Mouse (Mus musculus) erythroblast, embryonic 14.5 days (primary cell): ENCODE results near the gene Vasn. TPM values are rescaled to one million over a fixed set of nuclear protein-coding genes. Genes with fewer than 3 reads are reported as not detected.

Source experiments
- H3K27me3 ChIP-seq: 2 replicates; pipeline ENCODE4 v1.6.1; 2012; ENCODE audit warnings: inconsistent platforms; ENCODE audit not compliant: control insufficient read depth
- H3K36me3 ChIP-seq: 2 replicates; pipeline ENCODE4 v1.6.1; 2012; ENCODE audit warnings: mild to moderate bottlenecking, inconsistent platforms; ENCODE audit not compliant: control insufficient read depth
- H3K4me1 ChIP-seq: 2 replicates; pipeline ENCODE4 v1.6.1; 2012; ENCODE audit warnings: inconsistent platforms; ENCODE audit not compliant: control insufficient read depth
- H3K4me3 ChIP-seq: replicated peaks from 2 replicates; pipeline ENCODE3; 2012; ENCODE audit warnings: moderate library complexity, mild to moderate bottlenecking, inconsistent platforms
- H3K9me3 ChIP-seq: 2 replicates; pipeline ENCODE4 v1.6.1; 2012; ENCODE audit warnings: low read length, inconsistent platforms, mixed read lengths; ENCODE audit not compliant: control insufficient read depth
- GATA1 ChIP-seq: IDR thresholded peaks from 2 replicates; pipeline ENCODE4 v1.6.1; 2012; ENCODE audit warnings: low read length, inconsistent platforms, mixed read lengths
- TAL1 ChIP-seq: IDR thresholded peaks from 3 replicates; pipeline ENCODE4 v1.6.1; 2012; ENCODE audit warnings: low read length, inconsistent platforms, mixed read lengths
- polyA plus RNA-seq: library from polyadenylated mRNA; stranded (reverse); fragments of >175 nt; gene quantifications from 2 replicates; pipeline ENCODE4 v1.2.3, GENCODE M21; 2012

Gene Vasn
- polyA plus RNA-seq, result 0.01 and 0.19 TPM in 2 replicates

GRCm38 (mm10) chr16:4639831-4640237 is at the start of gene Vasn, which contains the start of gene Dnaja3:
Vasn (plus strand) TSS chr16:4639941.
Dnaja3 (plus strand) TSS chr16:4639989.
- Histone ChIP-seq H3K4me3 (peak within 1 kb of the TSS; percentile 67), H3K4me1 (peaks cover 50% of the 10 kb centered on the region), H3K9me3 (no peaks in the 10 kb centered on the region), H3K27me3 (no peaks in the 10 kb centered on the region), H3K36me3 (peaks cover 17% of the 10 kb centered on the region)
- TF ChIP-seq TAL1 (no peak), GATA1 (no peak)

GRCm38 (mm10) chr16:4590236-4590635 is 49.5 kb upstream of the Vasn start:
- peaks cover 39% of the 10 kb centered on the region for H3K27me3 ChIP-seq
- H3K4me3 ChIP-seq, result no peak overlapping the region
- TF ChIP-seq TAL1 (no peak), GATA1 (no peak)
- H3K9me3 ChIP-seq, result no peaks in the 10 kb centered on the region; the same call in 1 of the 2 replicates
- H3K36me3 ChIP-seq, result no peaks in the 10 kb centered on the region
- H3K4me1 ChIP-seq, result peaks cover 35% of the 10 kb centered on the region

- no peaks in the 10 kb centered on the region for H3K36me3 ChIP-seq
- H3K27me3 ChIP-seq, result peaks cover 63% of the 10 kb centered on the region
- H3K4me3 ChIP-seq, result peak overlapping the region; percentile 47
- peaks cover 11% of the 10 kb centered on the region for H3K4me1 ChIP-seq
- no peak for TF ChIP-seq TAL1
- TF ChIP-seq GATA1, result no peak
- peaks cover 3% of the 10 kb centered on the region; the same call in 1 of the 2 replicates for H3K9me3 ChIP-seq
These were observed 46.5 kb upstream of the Vasn start for GRCm38 (mm10) chr16:4592909-4593875.

- Histone ChIP-seq H3K36me3 (no peaks in the 10 kb centered on the region), H3K9me3 (peaks cover 3% of the 10 kb centered on the region; the same call in 1 of the 2 replicates), H3K27me3 (peaks cover 63% of the 10 kb centered on the region), H3K4me1 (peaks cover 7% of the 10 kb centered on the region), H3K4me3 (peak within 1 kb of the TSS; percentile 53)
- TF ChIP-seq GATA1 (no peak), TAL1 (no peak)
These were observed 45.5 kb upstream of the Vasn start, which contains the start of gene Glis2 for GRCm38 (mm10) chr16:4593971-4594813. Glis2 (plus strand) TSS chr16:4594713.

DNA sequence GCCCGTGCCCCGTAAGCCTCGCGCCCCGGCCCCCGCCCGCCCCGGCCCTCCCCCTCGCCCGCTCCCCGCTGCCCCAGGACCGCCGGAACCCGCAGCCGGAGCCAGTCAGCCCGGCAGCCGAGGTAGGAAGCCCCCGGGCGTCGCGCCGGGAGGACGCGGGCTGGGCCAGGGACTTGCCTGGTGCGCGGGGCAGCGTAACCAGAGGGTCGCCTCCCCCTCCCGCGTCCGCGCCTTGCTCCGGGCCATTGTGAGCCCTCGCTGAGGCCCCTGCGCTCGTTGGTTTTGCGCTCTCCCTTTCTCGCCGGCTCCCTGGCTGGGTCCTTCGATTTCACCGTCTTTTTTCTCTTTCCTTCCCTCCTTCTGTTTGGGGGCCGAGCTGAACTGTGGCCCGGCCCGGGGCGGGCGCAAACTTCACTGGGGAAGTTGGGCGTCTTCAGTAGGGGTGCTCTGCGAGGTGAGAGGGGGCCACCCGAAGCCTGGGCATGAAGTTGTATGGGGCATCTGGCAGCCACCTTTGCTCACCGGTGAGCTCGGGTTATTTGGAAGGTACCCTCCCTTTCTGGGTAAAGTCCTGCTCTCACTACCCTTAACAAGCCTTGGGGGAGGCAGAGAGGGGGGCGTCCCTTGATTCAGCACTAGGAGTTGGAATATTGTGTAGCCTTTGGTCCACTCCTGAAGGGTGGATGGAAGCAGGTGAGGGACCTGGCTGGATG is 44.8 kb upstream of the Vasn start:
- Histone ChIP-seq H3K4me1 (peaks cover 7% of the 10 kb centered on the region), H3K27me3 (peaks cover 63% of the 10 kb centered on the region), H3K36me3 (no peaks in the 10 kb centered on the region), H3K9me3 (peaks cover 3% of the 10 kb centered on the region; the same call in 1 of the 2 replicates), H3K4me3 (peak overlapping the region; percentile 53)
- TF ChIP-seq TAL1, result no peak
- no peak for TF ChIP-seq GATA1

DNA sequence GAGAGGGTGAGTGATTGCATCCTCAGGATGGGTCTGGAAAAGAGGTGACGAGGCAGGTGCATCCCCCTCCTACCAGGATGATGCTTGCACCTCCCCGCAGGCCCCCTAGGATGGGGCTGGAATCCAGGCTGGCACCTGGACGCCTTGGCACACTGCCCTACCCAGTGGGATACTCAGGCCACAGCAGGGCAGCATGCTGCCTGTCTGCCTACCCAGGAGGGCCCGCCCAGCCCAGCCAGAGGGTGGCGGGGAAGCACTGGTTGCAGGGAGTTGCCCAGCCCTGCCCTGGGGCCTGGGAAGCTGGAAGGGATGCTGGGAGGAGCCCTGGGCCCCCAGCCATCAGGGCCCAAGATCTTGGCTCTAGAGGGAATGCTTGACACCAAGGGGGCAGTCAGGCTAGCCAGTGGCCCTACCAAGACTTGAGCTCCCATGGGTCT is 44.2 kb upstream of the Vasn start:
- no peak for TF ChIP-seq GATA1
- TF ChIP-seq TAL1, result no peak
- Histone ChIP-seq H3K9me3 (peaks cover 3% of the 10 kb centered on the region; the same call in 1 of the 2 replicates), H3K27me3 (peaks cover 63% of the 10 kb centered on the region), H3K4me1 (peaks cover 7% of the 10 kb centered on the region), H3K36me3 (no peaks in the 10 kb centered on the region), H3K4me3 (peak overlapping the region; percentile 53)

- Histone ChIP-seq H3K9me3 (peaks cover 3% of the 10 kb centered on the region; the same call in 1 of the 2 replicates), H3K27me3 (peaks cover 60% of the 10 kb centered on the region), H3K36me3 (no peaks in the 10 kb centered on the region), H3K4me3 (no peak overlapping the region), H3K4me1 (peaks cover 11% of the 10 kb centered on the region)
- TF ChIP-seq GATA1 (no peak), TAL1 (no peak)
These were observed 43.5 kb upstream of the Vasn start for GRCm38 (mm10) chr16:4596141-4596728.

GRCm38 (mm10) chr16:4596836-4597235 is 42.9 kb upstream of the Vasn start:
- Histone ChIP-seq H3K9me3 (peaks cover 3% of the 10 kb centered on the region; the same call in 1 of the 2 replicates), H3K4me1 (peaks cover 12% of the 10 kb centered on the region), H3K4me3 (no peak overlapping the region), H3K27me3 (peaks cover 59% of the 10 kb centered on the region), H3K36me3 (no peaks in the 10 kb centered on the region)
- TF ChIP-seq TAL1 (no peak), GATA1 (no peak)
